Mouse (Mus musculus) bone marrow, adult 2 months (tissue): ENCODE measurements around the gene Dusp11.

Source experiments
- CTCF ChIP-seq: fragments of 200-500 bp; IDR thresholded peaks from 2 replicates; pipeline ENCODE4 v1.5.1; 2011; ENCODE audit warnings: low read length, control low read depth; ENCODE audit not compliant: control insufficient read depth, insufficient read depth
- POLR2A ChIP-seq: fragments of 200-500 bp; IDR thresholded peaks from 2 replicates; pipeline ENCODE4 v1.6.1; 2011; ENCODE audit warnings: low read depth, mild to moderate bottlenecking, control low read depth, low read length, borderline replicate concordance; ENCODE audit not compliant: control insufficient read depth

DNA sequence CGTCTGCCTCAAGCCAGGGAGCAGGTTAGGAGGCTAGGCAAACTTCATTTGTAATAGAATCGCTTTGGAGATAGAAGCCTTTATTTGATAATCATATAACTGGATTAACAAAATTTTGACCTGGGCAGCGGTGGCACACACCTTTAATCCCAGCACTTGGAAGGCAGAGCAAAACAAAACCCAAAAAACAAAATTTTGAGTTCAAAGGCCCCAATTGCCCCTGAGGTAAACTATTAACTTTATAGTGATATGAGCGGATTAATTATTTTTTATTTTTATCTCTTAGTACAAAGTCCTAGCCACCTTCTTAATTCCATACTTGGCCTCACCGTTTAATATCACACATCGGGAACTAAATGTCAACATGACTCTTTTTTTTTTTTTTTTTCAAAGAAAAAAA lies 44.9 kb downstream of the Dusp11 start:
- TF ChIP-seq POLR2A (no peak), CTCF (no peak)
